Mouse (Mus musculus) gastrocnemius, postnatal 10 days (tissue): ENCODE measurements around the gene Camk1d. TPM values are rescaled to one million over a fixed set of nuclear protein-coding genes. Genes with fewer than 3 reads are reported as not detected.

Experiments used
- DNase-seq: peaks from one replicate; pipeline ENCODE4 v3.0.0; 2021; ENCODE audit warnings: mixed read lengths
- long read RNA-seq, 2 experiments: library from polyadenylated mRNA; stranded (forward); transcript quantifications; one replicate each; pipeline ENCODE4 v2.0.0; 2021
- total RNA-seq, 2 experiments: library from RNA; stranded (reverse); gene quantifications; 2 replicates each; pipeline ENCODE4 v1.2.3; 2021

Gene Camk1d
- total RNA-seq, result 1 to 10 TPM; 2.4 to 5.0 TPM
- long read RNA-seq, experiment 1, full-length matches to known transcripts, result 1 of 1 reads
- long read RNA-seq, experiment 1, partial matches to known transcripts, result 0 of 1 reads
- long read RNA-seq, experiment 1, other reads (novel, unspliced or antisense), result 0 of 1 reads
- long read RNA-seq, experiment 2, partial matches to known transcripts, result 0 of 2 reads
- long read RNA-seq, experiment 2, other reads (novel, unspliced or antisense), result 2 of 2 reads

DNA sequence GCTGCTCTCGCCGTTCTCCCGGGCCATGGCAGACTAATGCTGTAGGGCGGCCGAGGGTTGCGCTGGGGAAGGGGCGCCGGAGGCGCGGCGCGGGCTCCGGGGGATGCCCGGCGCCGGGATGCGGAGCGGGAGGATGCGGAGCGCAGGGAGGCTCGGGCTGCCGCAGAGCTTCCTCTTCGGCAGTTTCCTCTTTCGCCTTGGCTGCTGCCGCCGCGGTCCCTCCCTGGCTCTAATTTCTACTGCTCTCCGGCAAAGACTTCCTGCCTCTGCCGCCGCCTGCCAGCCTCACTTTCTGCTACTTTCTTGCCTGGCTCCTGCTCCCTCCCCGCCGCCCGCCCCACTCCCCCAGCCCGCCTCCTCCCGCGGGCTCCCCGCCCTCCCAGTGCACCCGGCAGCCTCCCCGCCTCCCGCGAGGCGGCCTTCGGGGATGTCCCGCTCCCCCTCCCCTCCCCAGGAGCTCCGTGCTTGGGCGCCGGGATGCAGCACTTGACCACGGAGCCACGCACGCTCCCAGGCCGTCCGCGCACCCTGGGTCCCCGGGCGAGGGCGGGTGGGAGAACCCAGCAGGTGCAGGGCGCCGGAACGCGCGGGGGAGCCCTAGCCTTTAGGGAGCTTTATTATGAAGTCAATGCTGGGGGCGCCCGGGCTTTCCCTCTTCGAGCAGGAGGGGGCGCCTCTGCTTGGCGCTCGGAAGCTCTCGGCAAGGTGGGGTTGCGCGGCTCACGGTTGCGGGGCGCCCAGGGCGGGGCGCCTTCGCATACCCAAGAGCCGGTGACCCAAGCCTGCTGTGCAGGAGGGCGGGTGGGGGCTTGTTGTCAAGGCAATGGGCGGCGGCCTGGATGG is at the start of gene Camk1d:
Camk1d (minus strand) TSS at position 305 of the 843 bp plus-strand sequence.
- DNase-seq, result peak; percentile 65

DNA sequence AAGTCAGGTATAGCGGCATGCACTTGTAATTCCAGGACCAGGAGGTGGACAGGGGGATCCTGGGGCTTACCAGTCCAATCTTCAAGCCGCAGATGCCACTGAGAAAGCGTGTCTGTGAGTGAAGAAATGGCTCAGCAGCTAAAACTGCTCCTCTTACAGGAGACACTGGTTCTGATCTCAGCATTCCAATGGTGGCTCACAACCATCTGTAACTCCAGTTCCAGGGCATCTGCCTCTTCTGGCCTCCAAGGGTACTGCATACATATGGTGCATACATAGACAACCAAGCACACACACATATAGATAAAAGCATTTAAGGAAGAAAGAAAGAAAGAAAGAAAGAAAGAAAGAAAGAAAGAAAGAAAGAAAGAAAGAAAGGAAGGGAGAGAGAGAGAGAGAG is 47.7 kb upstream of the Camk1d start:
- no peak for DNase-seq

DNA sequence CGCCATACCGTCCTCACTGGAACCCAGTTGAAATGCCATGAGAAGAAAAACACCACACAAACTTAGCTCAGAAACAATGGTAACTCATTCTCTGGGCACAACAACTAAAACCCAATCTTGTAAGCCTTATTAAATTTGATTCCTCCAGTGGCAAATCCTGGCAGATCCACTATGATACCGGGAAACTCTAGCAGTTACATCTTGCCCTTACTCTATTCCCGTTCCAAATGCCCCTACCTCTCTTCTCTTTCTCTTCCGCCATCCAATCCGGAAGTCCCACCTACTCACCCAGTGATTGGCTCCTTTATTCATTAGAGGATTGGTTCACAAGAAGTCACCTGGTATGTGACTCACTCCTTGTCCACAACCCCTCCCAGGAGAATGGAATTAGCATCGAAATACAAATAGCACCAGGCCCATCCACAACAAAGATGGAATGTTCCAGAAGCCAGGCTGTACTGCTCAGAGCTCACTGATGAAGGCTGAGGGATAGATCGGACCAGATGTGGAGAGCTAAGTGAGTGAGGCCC is 46.2 kb upstream of the Camk1d start:
- DNase-seq, result no peak

DNA sequence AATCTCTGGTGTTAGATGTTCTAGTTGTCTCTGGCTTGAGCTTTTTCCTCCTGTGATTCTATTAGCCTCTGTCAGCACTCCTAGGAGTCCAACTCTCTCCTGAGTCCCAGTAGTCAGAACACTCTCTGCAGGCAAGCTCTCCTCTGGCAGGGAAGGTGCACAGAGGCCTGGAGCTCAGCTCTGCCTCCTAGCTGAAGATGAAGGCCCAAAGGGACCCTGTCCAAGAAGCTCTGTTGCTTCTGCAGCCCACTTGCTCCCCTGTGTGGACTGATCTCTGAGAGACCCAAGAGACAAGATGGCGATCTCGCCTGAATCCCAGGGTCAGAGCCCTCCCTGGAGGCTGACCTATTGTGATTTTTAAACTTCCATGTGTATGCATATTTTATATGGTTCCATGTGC is 44.3 kb upstream of the Camk1d start:
- DNase-seq, result no peak

DNA sequence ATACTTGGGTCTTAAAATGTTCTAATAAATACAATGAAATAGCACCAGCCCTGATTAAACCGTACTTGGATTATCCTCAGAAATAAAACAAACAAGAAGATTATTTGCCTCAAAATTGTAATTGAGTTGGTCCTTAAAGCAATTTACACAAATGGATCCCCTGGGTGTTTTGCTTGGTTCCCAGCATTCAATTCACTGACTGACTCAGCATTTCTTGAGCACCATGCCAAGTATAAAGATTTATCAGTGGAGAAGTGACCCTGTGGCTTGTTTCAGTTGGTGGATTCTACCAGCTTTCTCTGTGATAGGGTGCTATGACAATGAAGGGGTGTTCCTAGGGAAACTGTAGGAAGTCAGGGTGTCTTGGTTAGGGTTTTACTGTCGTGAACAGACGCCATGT is 36.6 kb upstream of the Camk1d start:
- no peak for DNase-seq

DNA sequence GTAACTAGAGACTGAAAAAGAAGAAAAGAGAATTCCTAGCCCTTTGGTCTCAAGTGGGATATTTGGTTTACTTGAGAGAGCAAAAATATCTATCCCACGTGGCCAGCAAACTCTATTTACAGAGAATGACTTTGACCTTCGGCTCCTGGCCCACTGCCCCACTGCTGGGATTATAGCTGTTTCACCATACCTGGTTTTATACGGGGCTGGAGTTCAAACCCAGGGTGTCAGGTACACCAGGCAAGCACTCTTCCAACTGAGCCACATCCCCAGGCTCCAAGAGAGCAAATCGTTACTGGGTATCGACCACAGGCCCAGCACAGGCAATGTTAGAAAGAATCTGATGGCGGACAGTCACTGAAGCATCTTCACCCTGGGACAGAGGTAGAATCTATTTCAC is 34.9 kb upstream of the Camk1d start:
- DNase-seq, result no peak

DNA sequence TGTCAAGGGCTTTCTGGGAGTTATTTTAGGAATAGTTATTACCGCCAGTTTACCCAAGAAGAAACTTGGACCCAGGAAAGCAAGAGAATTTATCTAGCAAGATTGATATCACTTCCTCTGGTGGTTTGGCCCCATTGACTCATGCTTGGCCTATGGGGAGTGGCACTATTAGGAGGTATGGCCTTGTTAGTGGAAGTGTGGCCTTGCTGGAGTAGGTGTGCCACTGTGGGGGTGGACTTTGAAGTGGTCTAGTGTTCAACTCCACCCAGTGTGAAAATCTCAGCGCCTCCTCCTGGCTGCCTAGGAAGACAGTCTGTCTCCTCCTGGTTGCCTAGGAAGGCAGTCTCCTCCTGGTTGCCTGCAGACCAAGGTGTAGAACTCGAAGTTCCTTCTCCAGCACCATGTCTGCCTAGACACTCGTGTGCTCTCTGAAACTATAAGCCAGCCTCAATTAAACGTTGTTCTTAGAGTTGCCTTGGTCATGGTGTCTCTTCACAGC is 33.3 kb upstream of the Camk1d start:
- DNase-seq, result no peak

DNA sequence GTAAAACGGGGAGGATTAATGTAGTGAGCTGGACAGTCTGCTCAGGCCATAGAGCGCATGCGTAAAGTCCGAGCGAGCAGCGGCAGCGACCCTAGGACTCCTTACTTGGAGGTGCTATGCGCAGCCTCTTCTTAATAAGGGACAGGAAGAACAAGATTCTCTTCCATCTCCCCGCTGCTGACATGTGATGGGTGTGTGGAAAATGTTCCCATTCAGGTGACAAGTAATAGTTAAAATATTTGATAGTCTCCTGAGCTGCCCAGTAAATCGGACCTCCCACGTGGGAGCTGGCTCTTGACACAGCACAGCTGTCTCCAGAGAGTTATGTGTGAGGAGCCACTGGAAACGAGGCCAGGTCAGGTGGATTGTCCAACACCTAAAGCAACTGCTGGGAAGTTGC is 32.2 kb upstream of the Camk1d start:
- no peak for DNase-seq

DNA sequence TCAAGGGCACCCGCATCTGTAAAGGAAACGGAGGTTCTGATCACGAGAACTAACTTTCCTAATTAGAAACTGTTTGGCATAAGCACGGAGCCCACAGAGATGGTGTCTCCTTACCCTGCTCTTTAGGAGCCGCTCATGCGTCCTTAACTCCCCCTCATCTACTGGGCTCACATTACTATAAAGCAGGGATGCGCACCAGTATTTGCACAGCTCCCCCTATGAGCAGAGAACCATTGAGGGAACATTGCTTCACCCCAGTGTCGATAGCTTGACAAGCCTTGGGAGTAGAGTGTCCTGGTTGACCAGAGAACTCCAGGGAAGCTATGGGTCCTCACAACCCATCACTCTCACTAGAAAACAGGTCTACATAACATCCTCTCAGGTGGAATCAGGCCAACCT is 29.6 kb upstream of the Camk1d start:
- DNase-seq, result no peak

DNA sequence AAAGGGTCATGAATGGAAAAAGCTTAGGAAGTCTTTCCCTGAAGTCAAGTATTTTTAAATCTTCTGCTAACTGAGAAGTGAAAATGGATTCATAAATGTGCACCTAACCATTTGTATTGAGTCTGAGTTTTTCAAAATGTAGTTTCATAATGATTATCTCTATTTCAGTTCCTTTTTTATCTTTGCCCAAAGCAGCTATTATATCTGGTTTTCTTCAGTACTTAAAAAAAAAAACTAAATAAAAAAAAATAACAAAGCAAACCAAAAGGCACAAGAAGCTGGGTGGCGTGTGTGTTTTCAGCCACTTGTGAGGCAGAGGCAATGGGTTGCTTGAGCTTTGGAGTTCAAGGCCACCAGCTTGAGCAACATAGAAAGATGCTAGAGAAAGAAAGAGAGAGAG is 26.6 kb upstream of the Camk1d start:
- no peak for DNase-seq

DNA sequence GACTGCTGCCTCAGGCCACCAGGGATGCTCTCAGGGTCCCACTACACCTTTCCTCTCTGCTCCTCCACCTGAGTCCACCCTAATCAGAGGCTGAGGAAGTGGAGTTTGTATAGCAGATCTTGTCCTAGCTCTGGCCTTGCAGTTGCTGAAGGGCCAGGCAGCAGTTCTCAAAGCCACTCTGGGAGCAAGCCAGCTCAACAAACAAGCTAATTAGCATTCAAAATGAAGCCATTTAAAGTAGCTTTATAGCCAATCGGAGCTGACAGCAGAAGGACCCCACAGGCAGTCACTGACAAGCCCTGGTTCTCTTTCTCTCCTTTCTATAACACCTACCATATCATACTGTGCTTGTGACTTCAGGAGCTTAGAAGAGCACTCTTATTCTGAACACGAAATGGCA is 21.6 kb upstream of the Camk1d start:
- no peak for DNase-seq

DNA sequence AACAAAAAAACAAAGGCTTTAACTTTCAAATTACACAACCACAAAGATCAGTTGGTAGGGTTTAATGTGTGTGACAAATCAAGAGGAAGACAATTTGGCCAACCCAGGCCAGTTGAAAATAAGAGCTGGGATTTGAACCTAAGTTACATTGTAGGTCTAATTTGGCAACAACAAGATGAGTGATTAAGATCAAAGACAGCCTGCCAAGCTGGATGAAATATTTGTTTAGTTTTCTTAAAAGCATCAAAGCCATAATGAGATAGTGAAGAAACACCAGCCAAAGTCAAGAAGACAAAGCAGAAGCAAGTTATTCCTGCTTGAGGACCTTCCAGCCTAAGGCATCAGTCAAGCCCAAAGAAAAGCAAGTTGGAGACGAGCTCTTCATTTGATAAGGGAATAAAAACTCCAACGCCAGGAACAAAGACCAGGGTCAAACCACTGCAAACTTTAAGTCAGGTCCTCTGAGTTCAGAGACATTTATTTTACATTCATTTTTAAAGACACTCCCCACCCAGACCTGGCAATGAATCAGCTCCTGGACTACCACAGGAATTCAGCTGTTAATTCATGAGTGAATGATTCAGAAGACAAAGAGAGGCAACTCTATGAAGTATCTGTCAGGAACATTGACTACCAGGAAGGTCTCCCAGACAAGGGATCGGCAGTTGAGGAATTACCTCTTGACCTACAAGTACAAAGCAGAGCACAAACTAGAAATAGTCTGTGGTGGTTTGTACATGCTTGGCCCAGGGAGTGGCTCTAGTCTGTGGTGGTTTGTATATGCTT is 19.2 kb upstream of the Camk1d start:
- no peak for DNase-seq

DNA sequence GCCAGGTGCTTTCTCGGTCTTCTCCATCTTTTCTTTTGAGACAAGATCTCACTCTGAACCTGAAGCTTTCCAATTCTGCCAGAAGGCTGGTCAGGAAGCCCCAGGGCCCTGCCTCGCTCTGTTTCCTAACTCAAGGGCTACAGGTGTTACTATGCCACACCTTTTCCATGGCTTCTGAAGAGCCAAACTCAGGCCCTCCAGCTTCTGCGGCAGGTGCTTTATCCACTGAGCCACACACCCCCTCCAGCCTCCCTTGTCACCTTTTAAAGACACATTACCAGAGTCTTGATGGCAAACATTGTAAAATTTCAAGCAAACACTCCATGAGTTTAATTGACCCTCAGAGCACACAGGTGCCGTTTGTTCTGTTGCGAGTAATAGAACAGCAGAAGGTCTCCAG is 17.7 kb upstream of the Camk1d start:
- DNase-seq, result no peak

DNA sequence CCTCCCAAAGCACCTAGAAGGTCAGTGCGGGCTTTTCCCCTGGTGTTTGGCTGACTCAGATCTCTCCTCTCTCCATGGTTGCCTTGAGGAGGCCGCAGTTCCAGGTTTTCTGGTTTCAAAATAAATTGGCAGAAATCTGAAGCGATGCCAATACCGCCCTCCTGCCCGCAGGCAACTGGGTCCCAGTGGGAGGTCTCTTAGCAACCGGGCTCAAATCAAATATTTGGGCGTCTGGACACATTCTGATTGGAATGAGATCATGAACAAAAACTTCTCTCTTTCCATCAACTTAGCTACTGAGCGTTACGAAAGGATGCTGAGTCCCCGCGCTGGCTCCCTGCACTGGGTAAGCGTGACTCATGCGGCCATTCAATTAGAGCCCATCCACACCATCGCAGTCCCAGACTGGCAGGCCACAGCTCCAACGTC is 16.1 kb upstream of the Camk1d start:
- no peak for DNase-seq

DNA sequence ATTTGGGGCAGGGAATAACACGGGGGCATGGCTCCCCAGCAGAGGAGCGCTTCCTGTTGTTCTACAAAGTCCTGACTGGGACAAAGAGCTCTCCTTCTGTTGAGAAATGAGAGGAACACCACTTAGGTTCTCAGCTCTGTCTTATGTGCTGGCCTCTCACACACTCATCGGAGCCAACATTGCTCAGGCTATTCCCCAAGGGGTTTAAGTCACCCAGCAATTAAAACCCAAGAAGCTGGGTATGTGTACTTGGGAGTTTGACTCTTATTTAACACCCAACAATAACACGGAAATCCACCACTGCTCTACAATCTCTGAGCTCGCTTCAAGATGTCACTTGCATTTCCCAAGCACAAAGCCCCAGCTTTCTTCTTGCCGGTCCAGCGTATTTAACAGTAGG is 15.6 kb upstream of the Camk1d start:
- DNase-seq, result no peak

DNA sequence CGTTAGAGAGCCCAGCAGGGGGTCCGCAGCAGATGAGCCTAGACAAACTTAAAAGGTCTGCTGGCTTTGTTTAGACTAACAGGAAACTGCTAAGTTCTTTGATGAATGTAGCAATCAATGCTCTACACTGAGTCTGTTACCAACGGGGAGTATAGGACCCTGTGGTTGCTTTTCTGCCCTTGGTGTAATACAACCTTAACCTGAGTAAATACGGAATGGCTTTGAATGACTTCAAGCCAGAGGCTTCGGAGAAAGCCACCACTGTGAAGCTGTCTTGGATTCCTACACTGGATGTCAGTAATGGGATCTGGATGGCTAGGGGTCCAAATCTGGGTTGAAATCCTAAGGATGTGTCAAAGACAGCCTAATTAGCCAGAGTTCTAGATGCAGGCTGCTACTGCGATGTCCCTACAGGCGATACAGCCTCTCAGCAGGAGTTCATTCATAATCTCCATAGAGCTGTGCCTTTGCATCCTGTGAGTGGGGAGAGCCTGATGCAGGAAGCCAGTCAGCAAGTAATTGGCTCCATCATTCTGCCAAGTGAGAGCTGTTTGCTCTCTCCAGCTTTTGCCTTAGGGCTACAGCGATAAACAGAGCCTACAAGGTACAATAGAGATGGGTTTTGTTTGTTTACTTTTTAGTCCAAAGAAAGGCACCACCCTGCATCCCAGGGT is 10.8 kb upstream of the Camk1d start:
- no peak for DNase-seq

DNA sequence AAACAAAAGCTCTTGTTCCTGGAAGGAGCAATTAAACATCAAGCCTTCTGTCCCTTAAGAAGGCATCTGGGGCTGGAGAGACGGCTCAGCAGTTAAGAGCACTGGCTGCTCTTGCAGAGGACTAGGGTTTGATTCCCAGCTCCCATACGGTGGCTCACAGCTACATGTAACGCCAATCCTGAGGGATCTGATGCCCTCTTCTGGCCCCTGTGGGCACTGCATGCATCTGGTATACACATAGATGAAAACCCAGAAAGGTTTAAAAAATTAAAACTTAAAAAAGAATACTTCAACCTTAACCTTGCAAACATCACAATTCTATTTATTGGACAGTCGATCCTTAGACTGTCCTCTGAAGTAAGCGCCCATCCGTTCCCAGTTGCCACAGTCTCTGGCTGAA is 3.4 kb upstream of the Camk1d start:
- no peak for DNase-seq

DNA sequence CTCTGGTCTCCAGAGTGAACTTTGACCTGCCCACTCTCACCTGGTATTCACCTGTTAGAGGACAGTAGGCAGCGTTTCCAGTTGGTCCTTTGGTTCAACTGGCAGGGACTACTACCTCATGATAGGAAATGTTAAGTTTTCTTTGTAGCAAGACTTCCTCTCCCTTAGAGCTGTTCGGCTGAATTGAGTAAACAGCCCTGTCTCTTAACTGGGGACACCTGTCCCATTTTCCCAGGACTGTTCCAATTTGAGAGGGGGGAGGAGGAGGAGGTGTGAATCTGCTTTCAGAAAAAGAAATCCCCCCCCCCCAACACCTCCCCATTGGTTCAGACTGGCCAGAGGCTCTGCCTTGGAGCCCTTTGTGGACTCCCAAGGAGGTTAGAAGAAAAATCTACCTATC is 1.2 kb upstream of the Camk1d start:
- DNase-seq, result no peak

DNA sequence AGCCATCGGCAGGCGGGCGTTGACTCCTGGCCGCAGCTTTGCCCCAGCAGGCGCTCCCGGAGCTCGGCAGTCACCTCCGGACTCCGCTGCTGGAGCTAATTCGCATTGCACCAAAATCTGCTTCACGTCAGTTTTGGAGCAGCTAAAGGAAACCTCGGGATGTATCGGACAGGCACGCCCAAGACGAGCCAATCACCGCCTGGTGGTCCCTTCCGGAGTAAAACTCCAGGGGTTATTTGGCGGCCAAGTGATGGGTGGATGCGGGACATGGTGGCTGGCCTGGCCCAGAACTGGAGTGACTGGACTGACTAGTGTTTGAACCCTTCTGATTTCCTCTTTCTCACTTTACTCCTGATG is 717 bp upstream of the Camk1d start:
- no peak for DNase-seq

DNA sequence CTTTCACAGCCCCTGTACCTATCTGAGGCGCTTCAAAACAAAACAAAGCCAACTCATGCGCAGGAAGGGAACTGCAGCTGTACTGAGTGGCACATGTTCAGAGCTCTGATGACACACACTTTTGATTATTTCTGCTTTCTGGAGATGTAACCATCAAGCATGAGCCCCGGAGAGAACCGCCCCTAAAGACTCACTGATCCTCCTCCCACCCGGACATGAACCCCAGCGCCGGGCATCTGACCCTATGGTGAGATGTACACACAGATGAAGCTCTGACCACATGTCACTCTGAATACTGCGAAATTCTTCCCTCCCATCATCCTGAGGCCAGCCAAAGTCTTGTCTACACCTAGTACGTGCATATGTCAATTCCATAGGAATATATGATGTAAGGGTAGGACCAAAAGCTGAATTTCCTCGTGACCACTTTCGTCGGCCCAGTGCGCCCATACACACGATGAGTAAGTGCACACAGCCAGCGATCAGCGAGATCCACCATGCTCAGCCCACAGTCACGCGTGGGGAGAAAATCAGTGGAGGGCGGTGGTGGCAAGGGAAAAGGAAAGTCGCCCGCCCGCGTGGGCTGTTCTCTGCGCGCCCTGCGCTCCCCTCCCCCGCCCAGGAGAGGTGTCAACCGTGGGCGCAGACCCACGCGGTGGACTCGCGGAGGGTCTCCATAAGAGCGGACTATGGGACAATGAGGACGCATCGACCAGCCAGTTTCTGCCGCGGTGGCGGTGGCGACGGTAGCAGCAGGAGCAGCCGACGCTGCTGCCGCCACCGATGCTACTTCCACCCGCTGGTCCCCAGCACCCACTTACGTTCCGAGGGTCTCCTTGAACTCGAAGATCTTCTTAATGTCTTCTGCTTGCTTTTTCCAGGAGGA is 747 bp downstream of the Camk1d start:
- DNase-seq, result peak; percentile 19

DNA sequence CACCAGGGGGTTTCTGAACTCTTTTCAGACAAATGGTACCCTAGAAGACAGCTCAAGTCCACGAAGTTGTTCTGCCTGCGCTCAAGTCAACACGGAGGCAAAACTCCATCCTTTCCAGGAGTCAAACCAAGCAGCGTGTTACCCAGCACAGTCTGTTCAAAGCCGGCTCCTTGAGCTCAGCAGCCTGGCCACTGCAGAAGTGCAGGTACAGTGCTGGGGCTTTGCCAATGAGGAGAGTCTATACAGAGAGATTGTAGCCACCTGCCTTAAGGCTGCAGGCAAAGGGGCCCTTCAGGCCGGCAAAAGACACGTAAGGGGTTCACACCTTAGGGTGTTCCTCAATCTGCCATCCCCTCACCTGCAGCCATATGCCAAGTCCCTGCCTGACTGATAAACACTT is 2.1 kb downstream of the Camk1d start:
- no peak for DNase-seq
